Mouse (Mus musculus): ENCODE data around the gene Tgm2. TPM values are rescaled to one million over a fixed set of nuclear protein-coding genes. Genes with fewer than 3 reads are reported as not detected.

Gene Tgm2
- total and polyA plus RNA-seq, 2 experiments from 2014 or later = 6.8 to 13.3 TPM

DNA sequence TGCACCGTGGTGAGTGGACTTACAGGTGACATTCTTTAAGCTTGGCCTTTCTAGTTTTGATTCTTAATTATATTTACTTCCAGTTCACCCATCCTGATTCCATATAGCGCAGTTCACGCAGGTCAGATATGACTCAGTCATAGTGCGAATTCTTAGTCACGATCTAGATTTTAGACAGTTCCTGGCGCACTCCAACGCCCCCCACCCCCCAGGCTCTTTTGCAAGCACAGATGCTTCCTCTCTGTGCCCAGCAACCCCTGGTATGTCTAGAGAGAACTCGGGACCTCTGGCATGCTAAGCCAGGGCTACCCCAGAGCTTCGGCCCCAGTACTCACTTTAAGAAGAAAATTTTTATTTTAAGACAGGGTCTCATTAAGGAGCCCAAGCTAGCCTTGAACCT, 10.3 kb upstream of the Tgm2 start:
- H3K4me2 ChIP-seq (ENCODE audit: low read depth, low read length, poor library complexity, severe bottlenecking) = no peak overlapping the region
- H3K4me1 ChIP-seq (ENCODE audit: insufficient read depth, low read length) = no peaks in the 10 kb centered on the region
- TF ChIP-seq CTCF (IDR thresholded peaks at IDR 0.05) = no peak
- H3K27ac ChIP-seq (ENCODE audit: low read depth, low read length) = no peak overlapping the region
- no peak overlapping the region for H3K4me3 ChIP-seq (ENCODE audit: low read depth, low read length)
- no peak for ATAC-seq (ENCODE audit: low FRiP score)
- no peaks in the 10 kb centered on the region for H3K9me3 ChIP-seq (ENCODE audit: low read length)
- H3K36me3 ChIP-seq (ENCODE audit: insufficient read depth, low read length) = no peaks in the 10 kb centered on the region
- no peak overlapping the region for H3K9ac ChIP-seq (replicated peaks; ENCODE audit: low read length, poor library complexity, severe bottlenecking)
- 88% methylated on average over 9 of the region's 9 CpGs for WGBS
- no peaks in the 10 kb centered on the region for H3K27me3 ChIP-seq (ENCODE audit: insufficient read depth, low read length)
- no peak for DNase-seq (ENCODE audit: low spot score)

DNA sequence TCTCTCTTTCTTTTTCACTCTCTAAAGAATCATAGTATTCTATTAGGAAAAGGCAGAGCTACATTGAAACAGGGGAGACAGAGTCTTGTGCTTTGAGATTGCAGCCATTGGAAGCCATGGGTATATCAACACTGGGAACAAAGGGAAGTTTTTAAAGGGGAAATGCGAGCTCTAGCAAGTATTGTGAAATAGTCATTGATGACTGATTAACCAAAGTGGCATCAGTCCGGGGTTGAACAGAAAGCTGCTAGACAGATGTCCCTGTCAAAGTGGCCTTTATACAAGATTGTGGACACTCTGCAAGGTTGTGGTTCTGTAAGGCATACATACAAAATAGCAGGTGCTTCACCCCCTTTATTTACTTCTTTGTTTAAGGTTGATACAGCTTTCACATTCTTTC, 9.4 kb upstream of the Tgm2 start:
- Histone ChIP-seq H3K4me2 (ENCODE audit: low read depth, low read length, poor library complexity, severe bottlenecking) (no peak overlapping the region), H3K4me1 (ENCODE audit: insufficient read depth, low read length) (no peaks in the 10 kb centered on the region), H3K4me3 (ENCODE audit: low read depth, low read length) (no peak overlapping the region), H3K36me3 (ENCODE audit: insufficient read depth, low read length) (no peaks in the 10 kb centered on the region), H3K27ac (ENCODE audit: low read depth, low read length) (no peak overlapping the region), H3K9ac (replicated peaks; ENCODE audit: low read length, poor library complexity, severe bottlenecking) (no peak overlapping the region), H3K27me3 (ENCODE audit: insufficient read depth, low read length) (no peaks in the 10 kb centered on the region), H3K9me3 (ENCODE audit: low read length) (no peaks in the 10 kb centered on the region)
- no peak for TF ChIP-seq CTCF (IDR thresholded peaks at IDR 0.05)
- 77% methylated on average over 2 of the region's 2 CpGs for WGBS
- ATAC-seq (ENCODE audit: low FRiP score) = no peak
- no peak for DNase-seq (ENCODE audit: low spot score)

DNA sequence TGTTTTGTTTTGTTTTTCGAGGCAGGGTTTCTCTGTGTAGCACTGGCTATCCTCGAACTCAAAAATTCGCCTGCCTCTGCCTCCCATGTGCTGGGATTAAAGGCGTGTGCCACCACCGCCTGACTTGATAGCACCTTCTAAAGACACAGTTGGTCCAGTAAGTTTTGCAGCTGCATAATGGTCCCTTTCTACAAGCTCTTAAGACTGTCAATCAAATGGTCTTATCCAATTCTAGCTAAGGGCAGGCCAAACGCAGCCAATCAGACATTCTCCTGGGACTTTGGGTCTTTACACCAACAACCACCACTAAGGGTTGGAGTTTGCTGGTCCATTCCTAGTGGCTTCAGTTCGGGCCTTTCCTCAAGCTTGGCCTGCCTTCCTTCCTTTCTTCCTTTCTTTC, 8.9 kb upstream of the Tgm2 start:
- Histone ChIP-seq H3K9me3 (ENCODE audit: low read length) (no peaks in the 10 kb centered on the region), H3K36me3 (ENCODE audit: insufficient read depth, low read length) (no peaks in the 10 kb centered on the region), H3K9ac (replicated peaks; ENCODE audit: low read length, poor library complexity, severe bottlenecking) (no peak overlapping the region), H3K27ac (ENCODE audit: low read depth, low read length) (no peak overlapping the region), H3K4me1 (ENCODE audit: insufficient read depth, low read length) (no peaks in the 10 kb centered on the region), H3K27me3 (ENCODE audit: insufficient read depth, low read length) (no peaks in the 10 kb centered on the region), H3K4me3 (ENCODE audit: low read depth, low read length) (no peak overlapping the region), H3K4me2 (ENCODE audit: low read depth, low read length, poor library complexity, severe bottlenecking) (no peak overlapping the region)
- ATAC-seq (ENCODE audit: low FRiP score) (no peak), DNase-seq (ENCODE audit: low spot score) (no peak)
- TF ChIP-seq CTCF (IDR thresholded peaks at IDR 0.05) = no peak
- 88% methylated on average over 7 of the region's 7 CpGs for WGBS

DNA sequence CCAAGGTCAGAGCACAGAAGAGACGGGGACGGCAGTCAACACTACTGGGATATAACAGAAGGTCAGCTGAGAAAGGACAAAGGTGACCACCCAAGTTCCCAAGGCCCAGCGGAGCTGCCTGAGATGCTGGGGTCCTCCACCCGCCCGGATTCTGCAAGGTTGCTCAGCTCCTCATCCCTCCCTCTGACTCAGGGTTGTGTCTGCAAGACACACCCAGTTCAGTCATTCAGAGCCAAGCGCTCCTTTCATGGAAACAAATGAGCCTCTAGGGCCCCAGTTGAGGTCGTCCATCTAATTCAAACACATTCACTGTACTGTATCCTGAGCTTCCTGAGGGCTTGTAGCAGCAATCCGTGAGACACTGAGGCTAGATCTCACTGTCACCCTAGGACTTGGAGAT, 8.4 kb upstream of the Tgm2 start:
- 68% methylated on average over 8 of the region's 8 CpGs for WGBS
- ATAC-seq (ENCODE audit: low FRiP score) = no peak
- no peak overlapping the region for H3K4me2 ChIP-seq (ENCODE audit: low read depth, low read length, poor library complexity, severe bottlenecking)
- no peak for TF ChIP-seq CTCF (IDR thresholded peaks at IDR 0.05)
- DNase-seq (ENCODE audit: low spot score) = no peak
- no peak overlapping the region for H3K27ac ChIP-seq (ENCODE audit: low read depth, low read length)
- H3K4me1 ChIP-seq (ENCODE audit: insufficient read depth, low read length) = no peaks in the 10 kb centered on the region
- no peak overlapping the region for H3K9ac ChIP-seq (replicated peaks; ENCODE audit: low read length, poor library complexity, severe bottlenecking)
- H3K4me3 ChIP-seq (ENCODE audit: low read depth, low read length) = no peak overlapping the region
- no peaks in the 10 kb centered on the region for H3K27me3 ChIP-seq (ENCODE audit: insufficient read depth, low read length)
- H3K9me3 ChIP-seq (ENCODE audit: low read length) = no peaks in the 10 kb centered on the region
- no peaks in the 10 kb centered on the region for H3K36me3 ChIP-seq (ENCODE audit: insufficient read depth, low read length)

DNA sequence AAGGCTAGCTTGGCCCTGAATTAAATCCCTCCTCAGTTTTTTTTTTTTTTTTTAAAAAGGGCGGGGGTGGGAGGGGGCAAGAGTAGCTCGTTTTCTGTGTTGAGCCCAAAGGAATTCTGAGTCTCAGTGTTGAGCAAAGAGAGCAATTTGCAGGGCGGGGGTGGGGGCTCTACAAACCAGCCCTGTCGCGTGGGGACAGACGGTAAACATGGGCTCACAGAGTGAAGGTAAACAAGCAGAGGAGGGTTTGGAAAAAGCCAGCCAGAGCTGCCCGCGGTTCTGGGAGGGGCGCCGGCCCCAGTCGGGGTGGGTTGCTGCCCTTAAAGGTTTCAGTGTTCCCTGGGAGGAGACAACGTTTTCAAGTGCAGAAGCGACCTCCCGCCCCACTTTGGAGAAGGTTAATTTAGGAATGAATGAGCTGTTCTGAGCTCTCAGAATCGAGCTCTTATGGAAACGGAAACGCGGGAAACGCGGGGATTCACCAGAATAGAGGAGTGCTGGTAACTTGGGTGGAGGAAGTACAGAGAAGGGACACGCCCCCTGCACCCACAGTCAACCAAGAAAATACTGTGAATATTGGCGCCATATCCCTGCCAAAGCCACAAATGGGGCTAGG, 7.6 kb upstream of the Tgm2 start:
- TF ChIP-seq CTCF (IDR thresholded peaks at IDR 0.05) = no peak
- no peaks in the 10 kb centered on the region for H3K36me3 ChIP-seq (ENCODE audit: insufficient read depth, low read length)
- H3K27ac ChIP-seq (ENCODE audit: low read depth, low read length) = no peak overlapping the region
- 1% methylated on average over 22 of the region's 22 CpGs for WGBS
- no peaks in the 10 kb centered on the region for H3K27me3 ChIP-seq (ENCODE audit: insufficient read depth, low read length)
- peak overlapping the region; percentile 61 for H3K4me2 ChIP-seq (ENCODE audit: low read depth, low read length, poor library complexity, severe bottlenecking)
- H3K9me3 ChIP-seq (ENCODE audit: low read length) = no peaks in the 10 kb centered on the region
- ATAC-seq (ENCODE audit: low FRiP score) = no peak
- H3K9ac ChIP-seq (replicated peaks; ENCODE audit: low read length, poor library complexity, severe bottlenecking) = peak overlapping the region; percentile 44; the same call in 1 of the 2 replicates
- H3K4me3 ChIP-seq (ENCODE audit: low read depth, low read length) = peak overlapping the region; percentile 28
- H3K4me1 ChIP-seq (ENCODE audit: insufficient read depth, low read length) = no peaks in the 10 kb centered on the region
- DNase-seq (ENCODE audit: low spot score) = no peak

DNA sequence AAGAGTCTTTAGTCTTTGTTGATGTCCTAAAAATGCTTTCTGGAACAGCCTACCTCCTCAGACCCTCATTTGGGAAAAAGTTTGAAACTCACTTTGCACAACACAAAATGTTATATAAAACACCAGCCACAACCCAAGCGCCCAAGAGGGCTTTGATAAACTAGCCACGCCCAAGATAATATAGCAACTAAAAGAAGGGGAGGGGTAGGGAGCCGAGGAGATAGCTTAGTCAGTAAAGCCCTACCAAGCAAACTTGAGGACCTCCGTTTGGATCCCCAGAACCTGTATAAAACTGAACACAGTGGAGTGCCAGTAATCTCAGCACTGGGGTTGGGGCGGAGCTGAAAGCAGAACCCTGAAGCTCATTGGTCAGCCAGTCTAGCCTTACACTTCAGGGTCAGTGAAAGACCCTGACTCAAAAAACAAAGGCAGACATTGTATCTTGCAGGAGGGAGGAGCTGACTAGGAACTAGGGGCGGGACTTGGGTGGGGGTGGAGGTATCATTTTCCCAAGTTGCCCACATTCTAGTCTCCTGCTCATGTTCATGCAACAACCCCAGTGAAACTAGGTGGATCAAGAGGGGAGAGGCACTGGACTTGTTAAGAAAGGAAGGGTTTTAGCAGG, 6.6 kb upstream of the Tgm2 start:
- ATAC-seq (ENCODE audit: low FRiP score) (no peak), DNase-seq (ENCODE audit: low spot score) (no peak)
- no peaks in the 10 kb centered on the region for H3K9me3 ChIP-seq (ENCODE audit: low read length)

More for the DNA sequence above, 6.6 kb upstream of the Tgm2 start:
- Histone ChIP-seq H3K9ac (replicated peaks; ENCODE audit: low read length, poor library complexity, severe bottlenecking) (no peak overlapping the region), H3K4me2 (ENCODE audit: low read depth, low read length, poor library complexity, severe bottlenecking) (no peak overlapping the region), H3K27ac (ENCODE audit: low read depth, low read length) (no peak overlapping the region), H3K36me3 (ENCODE audit: insufficient read depth, low read length) (no peaks in the 10 kb centered on the region), H3K4me3 (ENCODE audit: low read depth, low read length) (no peak overlapping the region), H3K27me3 (ENCODE audit: insufficient read depth, low read length) (no peaks in the 10 kb centered on the region), H3K4me1 (ENCODE audit: insufficient read depth, low read length) (no peaks in the 10 kb centered on the region)
- 43% methylated on average over 6 of the region's 6 CpGs for WGBS
- no peak for TF ChIP-seq CTCF (IDR thresholded peaks at IDR 0.05)
